In genomic region chr6:81988341-81988740, GRCm38 (mm10) we compare ENCODE assay signal across 20 mouse cellular contexts. TPM values are rescaled to one million over a fixed set of nuclear protein-coding genes. Genes with fewer than 3 reads are reported as not detected.
DNase-seq lines count a peak whose midpoint lies in the region; TF ChIP-seq lines count a peak whose summit lies in the region.
"Had no signal": no experiment of that assay in that cellular context is flagged by ENCODE, and none has a peak within 500 bp of the region (broad histone marks: within the 10 kb centered on the region; RNA-seq: fewer than 3 reads in every experiment).

No protein-coding gene starts in this region.

- no peak overlapping the region; the same call in 1 of the 2 replicates for H3K4me3 ChIP-seq in layer of hippocampus, adult 2 months
- H3K4me3 ChIP-seq: erythroblast, embryonic 14.5 days; liver, embryonic 12.5 days; midbrain, embryonic 13.5 days; neural tube, embryonic 13.5 days had no signal

- TF ChIP-seq CTCF in layer of hippocampus, adult 2 months (conservative IDR thresholded peaks at IDR 0.05): no peak

- peak overlapping the region; percentile 85 for H3K27ac ChIP-seq in layer of hippocampus, adult 2 months
- H3K27ac ChIP-seq: liver, embryonic 12.5 days; macrophage; midbrain, embryonic 13.5 days; neural tube, embryonic 13.5 days had no signal

- intact Hi-C loops in heart, postnatal 25 days (cut with DNase I): loop anchor here (5.0 kb wide), 2 partner anchors 54 to 614 kb away; partner anchors contain the start of gene Eva1a

- peak; percentile 83 for DNase-seq in heart, adult 11 months
- no peak for DNase-seq in heart, postnatal 25 days (ENCODE audit: low spot score)
- DNase-seq in layer of hippocampus, adult 2 months (ENCODE audit: low spot score in 2 of 2): no peak
- no peak for DNase-seq in layer of hippocampus, adult 9-11 months
- DNase-seq in testis, postnatal 10 days (ENCODE audit: low spot score): peak; percentile 36
- no peak for DNase-seq in testis, postnatal 14 days (ENCODE audit: low spot score)
- no peak for DNase-seq in yolk sac, embryonic 10.5 days (ENCODE audit: low spot score)
- DNase-seq: forebrain, postnatal 0 days; gastrocnemius, postnatal 10 days; heart, postnatal 14 days; liver, postnatal 0 days; right cerebral cortex, postnatal 4 days; thymus, postnatal 36 days had no signal

RNA-seq across cellular contexts. Expression of gene Mrpl19, which starts 22.6 kb away (rescaled TPM):
- total RNA-seq in heart, postnatal 25 days (2021): 10 to 100 TPM; 43.6 to 46.4 TPM
- 10 to 100 TPM; 33.2 to 35.3 TPM for total RNA-seq in layer of hippocampus, adult 2 months (2021)

RNA-seq across cellular contexts. Expression of gene Eva1a, which starts 52.5 kb away (rescaled TPM):
- total RNA-seq in heart, postnatal 25 days (2021): 1 to 10 TPM; 1.9 to 2.9 TPM
- 10 to 100 TPM; 15.3 to 16.8 TPM for total RNA-seq in layer of hippocampus, adult 2 months (2021)
- total RNA-seq: common myeloid progenitor, adult 5-6 weeks; megakaryocyte-erythroid progenitor cell, adult 5-6 weeks had no signal

Comparison
In these comparisons a context has a peak if more than half of its experiments do, and no peak if none do; other contexts are left out.
1. DNase-seq: peak in heart, adult 11 months (single experiment) and testis, postnatal 10 days (single experiment); none in heart, postnatal 25 days (single experiment), layer of hippocampus, adult 2 months (0 of 2), layer of hippocampus, adult 9-11 months (single experiment), testis, postnatal 14 days (single experiment) and yolk sac, embryonic 10.5 days (single experiment).
2. RNA of gene Eva1a, which starts 52.5 kb away (total RNA-seq): 15.3 to 16.8 TPM in layer of hippocampus, adult 2 months; 1.9 to 2.9 TPM in heart, postnatal 25 days; every median in the first group is over 4 times any median in the second.